Mouse (Mus musculus) cerebellum, adult 11 months (tissue): ENCODE data around the gene Rps6ka2.
"Not testable (repeated sequence)": the region's sequence is repeated elsewhere in the genome, so short reads cannot be mapped to it uniquely, and the experiment has no call there.

Experiments
- DNase-seq: peaks from one replicate; pipeline ENCODE4 v3.0.0; 2022

Gene Rps6ka2

GRCm38 (mm10) chr17:7169627-7170303 is at the start of gene Rps6ka2:
Rps6ka2 (plus strand) TSS chr17:7170115.
- peak; percentile 95 for DNase-seq

DNA sequence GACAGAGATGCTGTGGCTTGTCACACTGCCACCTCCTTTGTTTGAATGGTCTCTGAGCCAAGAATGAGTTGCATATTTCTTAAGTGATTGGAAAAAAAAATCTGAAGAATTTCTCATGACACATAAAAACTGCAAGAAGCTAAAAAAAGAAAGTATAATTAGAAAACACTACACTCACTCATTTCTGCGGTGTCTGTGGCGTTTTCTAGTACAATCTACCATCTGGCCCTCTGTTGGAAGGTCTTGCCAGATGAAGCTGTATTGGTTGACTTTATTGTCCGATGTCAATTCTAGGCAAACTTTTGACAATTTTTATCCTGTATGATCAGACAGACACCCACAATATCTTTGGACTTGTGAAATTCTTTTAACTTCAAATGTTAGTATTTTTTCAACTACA is 49.1 kb upstream of the Rps6ka2 start:
- DNase-seq: not testable (repeated sequence)

- not testable (repeated sequence) for DNase-seq
Observed at GRCm38 (mm10) chr17:7122554-7122953, 47.4 kb upstream of the Rps6ka2 start.

DNA sequence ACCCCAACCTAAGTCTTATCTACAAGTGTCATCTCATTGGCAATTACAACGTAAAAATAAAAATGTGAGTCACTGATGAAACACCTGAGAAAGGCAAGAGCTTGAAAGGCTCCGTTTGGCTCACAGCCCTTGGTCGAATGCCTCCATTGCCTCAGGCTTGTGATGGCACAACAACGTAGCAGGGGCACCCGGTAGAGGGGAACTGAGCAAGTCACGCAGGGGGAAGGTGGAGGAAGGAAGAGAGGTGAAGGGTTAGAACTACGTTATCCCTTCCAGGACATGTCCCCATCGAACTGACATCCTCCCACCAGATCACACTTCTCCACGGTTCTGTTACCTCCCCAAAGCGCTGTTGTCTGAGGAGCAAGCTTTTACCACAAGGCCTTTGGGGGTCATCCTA is 43.4 kb upstream of the Rps6ka2 start:
- DNase-seq: not testable (repeated sequence)

- not testable (repeated sequence) for DNase-seq
Observed at GRCm38 (mm10) chr17:7134002-7134401, 35.9 kb upstream of the Rps6ka2 start.

DNA sequence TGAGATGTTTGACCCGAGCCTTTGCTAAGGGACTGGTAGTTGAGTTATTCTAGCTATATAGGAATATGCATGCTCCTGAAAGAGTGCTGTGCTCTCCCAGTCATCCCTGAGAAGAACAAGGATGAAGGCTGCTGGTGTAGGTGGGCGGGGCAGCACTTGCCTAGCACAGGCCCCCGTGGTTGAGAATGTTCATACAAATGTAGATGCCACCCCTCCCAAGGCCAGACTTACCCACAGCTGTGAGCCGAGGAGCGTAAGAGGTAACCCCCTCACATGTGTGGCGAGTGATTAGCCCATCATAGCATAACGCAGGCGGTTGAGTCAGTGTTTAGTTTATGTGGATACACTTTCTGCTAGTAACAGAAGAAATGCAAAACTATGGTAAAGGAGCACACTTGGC is 34.6 kb upstream of the Rps6ka2 start:
- DNase-seq: not testable (repeated sequence)

DNA sequence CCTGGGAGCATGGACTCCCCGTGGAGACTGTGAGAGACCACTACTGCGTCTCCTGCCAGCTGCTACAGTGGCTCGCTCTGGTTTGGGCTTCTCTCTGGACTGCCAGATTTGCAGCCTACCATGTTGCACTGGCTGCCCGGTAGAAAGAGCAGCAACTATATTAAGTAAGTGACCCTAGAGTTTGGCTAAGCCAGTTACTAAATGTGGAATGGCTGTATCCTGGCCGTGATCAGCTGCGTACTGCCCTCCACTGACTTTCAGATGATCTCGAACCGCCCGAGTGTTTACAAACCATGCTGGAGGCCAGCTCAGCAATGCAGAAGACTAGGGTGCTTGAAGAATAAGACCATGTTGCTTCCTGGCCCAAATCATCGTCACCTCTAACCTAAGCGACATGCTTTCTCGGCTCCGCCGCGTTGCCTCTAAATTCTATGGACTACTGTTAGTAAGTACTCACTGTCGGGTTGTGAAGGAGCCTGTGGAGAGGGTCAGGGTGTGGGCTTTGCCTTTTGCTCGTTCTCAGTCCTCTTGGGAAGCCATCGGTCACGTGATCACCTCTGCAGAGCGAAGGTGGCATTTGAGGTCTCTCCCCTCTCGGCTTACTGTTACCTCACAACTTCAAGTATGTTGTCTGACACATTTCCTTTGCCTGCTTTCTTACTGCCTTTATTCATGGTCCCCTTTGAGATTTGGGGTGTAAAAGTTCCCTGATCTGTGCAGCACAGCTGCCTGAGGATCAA is 31.6 kb upstream of the Rps6ka2 start:
- DNase-seq: no peak

DNA sequence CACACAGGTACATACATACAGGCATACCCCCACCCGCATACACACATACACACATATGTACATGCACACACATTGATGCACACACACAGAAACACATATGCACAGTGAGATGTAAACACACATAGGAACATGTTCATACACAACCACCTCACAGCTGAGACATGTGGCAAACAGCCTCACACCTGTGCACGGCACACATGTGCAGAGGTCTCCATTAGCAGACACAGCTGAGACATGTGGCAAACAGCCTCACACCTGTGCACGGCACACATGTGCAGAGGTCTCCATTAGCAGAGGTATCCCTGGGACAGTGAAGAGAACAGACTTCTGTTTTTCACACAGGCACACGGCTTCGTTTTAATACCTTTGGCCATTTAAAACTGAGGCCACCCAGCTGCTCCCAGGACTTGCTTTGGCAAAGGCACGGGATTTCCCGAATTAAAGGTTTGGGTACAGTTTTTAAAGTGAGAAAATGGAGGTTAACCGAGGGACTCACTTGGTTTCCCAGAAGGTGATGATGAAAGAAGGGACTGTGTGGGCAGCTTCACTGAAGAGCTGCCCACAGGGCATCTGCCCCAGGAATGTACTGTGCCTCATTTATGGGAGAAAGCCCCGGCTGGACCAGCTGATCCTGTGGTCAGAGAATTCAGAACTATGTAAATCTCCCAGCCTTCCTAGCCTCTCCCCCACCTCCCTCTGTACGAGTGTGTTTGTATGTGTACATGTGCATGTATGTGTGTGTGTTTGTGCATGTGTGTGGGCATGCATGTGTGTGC is 29.3 kb upstream of the Rps6ka2 start:
- DNase-seq: no peak

DNA sequence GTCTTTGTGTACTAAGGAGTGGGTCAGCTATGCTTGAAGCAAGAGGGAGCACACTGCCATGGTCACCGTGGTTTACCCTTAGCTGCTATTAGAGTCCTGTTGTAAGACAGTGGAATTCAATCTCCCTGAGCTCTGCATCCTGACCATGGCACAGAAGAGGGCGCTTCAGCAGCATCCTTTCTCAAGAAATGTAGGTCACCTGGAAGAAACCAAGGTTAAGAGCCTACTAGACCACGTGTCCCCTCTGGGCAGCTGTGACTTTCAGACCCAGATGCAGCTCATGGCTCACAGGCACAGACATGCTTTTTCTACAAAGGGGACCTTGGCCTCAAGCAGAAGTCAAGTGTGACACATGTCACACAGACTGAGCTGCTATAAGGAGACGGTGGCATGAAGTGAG is 27.5 kb upstream of the Rps6ka2 start:
- DNase-seq: no peak

DNA sequence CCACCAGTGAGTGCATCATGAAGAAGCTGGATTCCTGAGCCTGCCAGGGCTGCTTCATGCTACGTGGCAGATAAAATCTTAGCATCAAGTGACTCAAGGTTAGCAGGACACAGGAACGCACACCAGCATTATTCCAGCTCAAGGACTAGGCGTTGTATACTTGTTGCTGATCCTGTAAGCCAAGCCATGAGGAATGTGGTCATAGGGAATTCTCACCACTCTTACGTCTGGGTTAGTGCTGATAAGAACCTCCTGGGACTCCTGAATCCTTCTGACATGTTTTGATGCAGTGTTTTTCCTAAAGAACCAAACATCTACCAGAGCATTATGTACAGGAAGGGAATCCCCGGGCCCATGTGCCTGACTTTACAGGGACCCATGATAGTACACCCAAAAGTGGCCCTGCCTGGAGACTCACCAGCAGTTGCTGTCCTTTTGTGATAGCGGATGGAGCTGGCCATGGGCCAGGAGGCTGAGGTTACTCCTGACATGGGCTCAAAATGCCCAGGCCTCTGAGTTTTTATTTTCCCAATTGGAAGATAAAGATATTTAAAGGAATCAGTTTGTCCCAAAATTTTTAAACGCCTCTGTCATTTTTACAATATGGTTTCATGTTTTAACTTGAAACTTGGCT is 25.9 kb upstream of the Rps6ka2 start:
- no peak for DNase-seq

DNA sequence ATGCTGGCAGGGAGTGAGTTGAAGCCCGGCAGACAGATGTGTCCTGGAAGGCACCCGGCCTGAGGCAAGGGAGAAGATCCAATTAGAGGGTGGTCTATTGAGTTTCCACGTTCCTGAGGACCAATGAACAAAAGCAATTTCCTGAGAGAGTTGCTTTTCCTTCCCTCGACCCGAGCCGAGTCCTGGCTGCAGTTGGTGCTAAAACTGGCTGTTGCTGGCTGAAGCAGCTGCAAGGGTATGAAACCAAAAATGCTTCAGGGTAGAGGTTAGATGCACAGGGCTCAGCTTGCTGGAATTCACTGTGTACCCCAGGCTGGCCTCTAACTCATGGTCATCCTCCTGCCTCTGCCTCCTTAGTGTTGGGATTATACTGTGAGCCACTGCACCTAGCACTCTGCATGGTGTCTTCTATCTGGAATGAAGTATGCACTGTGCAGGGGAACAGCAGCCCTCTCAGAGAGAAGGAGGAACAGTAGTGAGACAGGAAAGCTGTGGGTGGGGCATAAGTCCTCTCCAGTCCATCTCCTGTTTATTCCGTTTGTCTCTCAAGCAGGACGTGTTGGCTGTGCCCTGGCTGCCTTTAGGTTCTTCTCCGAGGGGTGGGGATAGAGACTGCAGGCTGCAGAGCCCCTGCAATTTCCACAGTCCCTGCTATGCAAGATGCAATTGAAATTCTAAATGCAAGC is 24.4 kb upstream of the Rps6ka2 start:
- no peak for DNase-seq

GRCm38 (mm10) chr17:7146479-7146878 is 23.4 kb upstream of the Rps6ka2 start:
- no peak for DNase-seq

GRCm38 (mm10) chr17:7147920-7148321 is 22.0 kb upstream of the Rps6ka2 start:
- DNase-seq: no peak

DNA sequence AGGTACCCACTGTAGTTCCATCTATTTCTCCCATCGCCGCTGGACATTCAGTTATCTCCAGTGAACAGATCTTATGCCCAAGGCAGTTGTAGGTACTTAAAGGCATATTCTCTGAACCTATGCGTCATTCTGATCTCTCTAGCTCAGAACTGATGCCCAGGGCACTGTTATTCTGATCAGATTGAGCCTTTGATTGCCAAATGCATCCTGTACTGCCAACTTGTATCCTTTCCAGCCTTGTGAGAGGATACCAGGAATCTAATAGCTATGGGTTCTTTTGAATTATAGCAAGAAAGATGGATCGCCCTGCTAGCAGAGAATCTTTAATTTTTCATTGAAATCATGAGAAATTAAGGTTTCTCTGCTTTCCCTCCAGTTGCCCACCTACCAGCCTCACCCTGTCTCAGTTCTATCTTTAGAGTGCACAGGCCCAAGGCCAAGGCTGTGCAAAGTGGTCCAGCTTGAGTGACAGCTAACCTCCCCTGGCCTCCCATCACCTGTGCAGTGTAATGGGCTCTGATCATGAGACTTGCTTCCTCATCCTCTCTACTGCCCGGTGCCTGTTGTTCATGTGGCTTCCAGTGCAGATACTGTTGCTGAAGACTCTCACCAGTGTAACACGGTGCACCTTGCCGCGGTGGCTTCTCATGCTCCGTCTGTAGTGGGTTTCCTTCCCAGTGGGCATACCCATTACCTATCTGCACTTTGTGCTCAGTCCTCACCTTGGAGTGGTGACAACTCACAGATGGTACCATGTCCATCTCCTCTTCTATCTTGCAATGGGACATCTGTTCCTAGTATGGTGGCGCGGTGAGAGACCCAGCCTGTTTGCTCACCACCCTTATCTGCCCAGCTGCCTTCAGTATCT is 20.4 kb upstream of the Rps6ka2 start:
- DNase-seq: no peak

DNA sequence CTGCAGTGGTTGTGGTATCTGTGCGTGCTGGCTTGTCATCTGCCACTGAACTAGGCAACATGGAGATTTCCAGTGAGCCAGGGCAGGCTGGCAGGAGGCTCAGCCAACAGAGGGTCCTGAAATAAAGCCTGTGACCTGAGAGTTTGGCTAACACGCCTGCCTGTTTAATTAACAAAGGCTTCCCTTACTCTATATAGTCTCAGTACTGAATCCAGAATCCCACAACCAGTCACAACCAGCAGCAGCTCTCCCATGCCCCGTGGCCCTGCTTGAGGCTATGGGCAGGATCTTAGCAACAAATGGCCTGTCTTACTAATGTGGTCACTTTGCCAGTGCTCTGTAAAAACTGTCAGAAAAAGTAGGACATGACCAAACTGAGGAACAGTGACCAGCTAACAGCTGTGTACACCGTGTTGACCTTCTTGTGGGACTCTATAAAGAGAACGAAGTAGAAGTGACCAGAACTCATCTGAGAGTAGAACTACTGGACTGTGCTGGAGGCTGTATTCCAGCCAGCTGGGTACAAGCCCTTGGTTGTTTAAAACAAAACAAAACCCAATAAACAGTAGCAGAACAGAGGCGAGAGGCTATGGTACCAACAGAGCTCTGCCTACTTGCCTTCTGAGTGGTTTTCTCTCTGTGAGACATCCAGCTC is 18.3 kb upstream of the Rps6ka2 start:
- DNase-seq: no peak

DNA sequence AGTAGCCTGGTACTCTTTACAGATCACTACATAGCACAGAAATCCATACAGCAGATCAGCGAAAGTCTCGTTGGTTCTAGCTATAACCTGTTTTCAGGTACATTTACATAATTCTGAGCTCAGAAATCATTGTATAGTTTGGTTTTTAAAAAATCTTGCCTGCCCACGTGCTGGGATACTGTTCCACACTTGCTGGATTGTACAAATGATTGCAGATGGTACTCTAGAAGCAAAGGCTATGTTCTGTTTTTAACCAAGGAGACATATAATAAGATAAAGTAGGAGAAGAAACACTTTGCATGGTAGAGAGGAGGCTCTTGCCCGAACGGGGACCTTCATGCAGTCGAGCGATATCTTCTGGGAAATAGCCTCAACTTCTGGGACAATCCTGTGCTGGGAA is 17.3 kb upstream of the Rps6ka2 start:
- DNase-seq: no peak

DNA sequence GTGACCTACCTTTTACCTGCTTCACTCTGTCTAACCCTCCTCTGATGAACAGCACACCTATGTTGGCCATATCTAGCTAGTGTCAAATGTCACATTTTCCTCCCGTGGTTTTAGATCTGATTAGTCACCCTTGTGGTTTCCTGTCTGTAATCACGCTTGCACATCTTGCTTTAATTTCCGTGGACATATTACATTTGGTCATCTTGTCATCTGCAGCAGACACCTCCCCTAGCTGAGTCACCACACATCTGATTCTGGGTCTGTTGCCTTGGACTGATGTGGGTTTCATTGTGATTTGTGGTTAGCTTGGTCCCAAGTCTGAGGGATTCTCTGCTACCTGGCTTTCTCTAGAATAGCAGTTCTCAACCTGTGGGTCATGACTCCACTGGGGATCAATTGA is 6.0 kb upstream of the Rps6ka2 start:
- DNase-seq: no peak

GRCm38 (mm10) chr17:7165524-7165923 is 4.4 kb upstream of the Rps6ka2 start:
- no peak for DNase-seq

DNA sequence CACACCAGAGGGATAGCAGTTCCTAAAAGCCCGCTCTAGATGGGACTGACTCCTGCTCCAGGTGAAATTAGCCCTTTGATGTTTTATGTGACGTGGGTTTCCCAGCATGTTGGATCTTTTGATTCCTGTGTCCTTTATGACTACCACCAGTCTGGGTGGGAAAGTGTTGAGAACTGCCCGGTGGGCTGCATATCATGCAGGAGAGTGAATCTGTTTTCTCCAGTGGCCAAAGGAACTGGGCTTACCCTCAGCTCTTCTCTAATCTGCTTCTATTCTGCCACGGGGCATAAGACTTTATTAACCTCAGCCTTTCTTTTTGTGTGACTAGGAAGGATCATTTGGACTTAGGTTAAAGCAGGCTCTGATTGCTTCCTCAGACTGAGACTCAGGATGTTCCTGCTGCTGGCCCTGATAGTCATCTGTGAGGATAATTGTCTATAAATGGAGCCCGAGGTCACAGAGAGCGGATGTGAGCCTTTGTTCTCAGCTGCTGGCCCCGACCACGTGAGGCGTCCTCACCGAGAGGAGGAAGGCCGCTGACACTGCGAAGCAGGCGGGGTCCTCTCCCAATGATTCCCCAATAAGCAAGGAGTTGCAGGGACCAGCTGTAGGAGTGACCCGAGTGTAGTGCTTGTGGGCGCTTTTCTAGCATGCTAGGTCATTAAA is 821 bp upstream of the Rps6ka2 start:
- no peak for DNase-seq
